Mouse (Mus musculus) E14TG2a.4 (cell line): ENCODE data around the gene Myh3.

Experiments used
- CTCF ChIP-seq: conservative IDR thresholded peaks from 2 replicates; pipeline ENCODE4 v1.5.1; 2014; ENCODE audit warnings: low read length
- NANOG ChIP-seq: IDR thresholded peaks from 2 replicates; pipeline ENCODE4 v1.6.1; 2014; ENCODE audit warnings: borderline replicate concordance, low read length, mixed read lengths
- POU5F1 ChIP-seq: IDR thresholded peaks from 2 replicates; pipeline ENCODE4 v1.6.1; 2014; ENCODE audit warnings: low read length, borderline replicate concordance

DNA sequence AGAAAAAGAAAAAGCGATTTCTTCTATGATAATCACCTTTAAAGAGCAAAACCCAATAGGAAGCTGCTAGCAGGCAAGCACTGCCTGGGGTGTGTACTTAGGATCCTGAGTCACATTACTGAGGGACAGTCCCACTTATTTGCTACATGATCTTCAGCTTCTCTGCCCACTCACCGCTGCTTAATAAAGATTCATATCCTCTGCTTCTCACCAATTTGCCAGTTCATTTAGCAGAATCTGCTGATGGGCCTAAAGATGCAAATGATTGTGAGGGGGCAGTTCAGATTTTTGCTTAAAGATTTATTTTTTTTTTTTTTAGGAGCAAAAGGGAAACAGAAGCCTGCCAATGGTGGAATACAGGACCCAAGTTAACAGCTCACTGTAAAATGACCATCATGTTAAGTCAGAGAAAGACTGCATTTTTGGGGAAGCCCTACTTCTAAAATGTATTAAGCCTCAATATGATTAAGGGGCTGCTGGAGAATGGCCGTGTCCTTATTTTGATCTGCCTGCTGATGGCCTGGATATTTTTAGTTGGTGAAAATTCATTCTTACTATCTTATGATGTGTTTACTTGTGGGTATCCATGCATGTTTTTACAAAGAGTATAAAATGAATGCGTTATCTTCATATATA, 65.9 kb downstream of the Myh3 start:
- TF ChIP-seq CTCF (no peak), POU5F1 (no peak), NANOG (no peak)
